10 mouse cellular contexts compared by ENCODE assay signal in the genomic region with DNA sequence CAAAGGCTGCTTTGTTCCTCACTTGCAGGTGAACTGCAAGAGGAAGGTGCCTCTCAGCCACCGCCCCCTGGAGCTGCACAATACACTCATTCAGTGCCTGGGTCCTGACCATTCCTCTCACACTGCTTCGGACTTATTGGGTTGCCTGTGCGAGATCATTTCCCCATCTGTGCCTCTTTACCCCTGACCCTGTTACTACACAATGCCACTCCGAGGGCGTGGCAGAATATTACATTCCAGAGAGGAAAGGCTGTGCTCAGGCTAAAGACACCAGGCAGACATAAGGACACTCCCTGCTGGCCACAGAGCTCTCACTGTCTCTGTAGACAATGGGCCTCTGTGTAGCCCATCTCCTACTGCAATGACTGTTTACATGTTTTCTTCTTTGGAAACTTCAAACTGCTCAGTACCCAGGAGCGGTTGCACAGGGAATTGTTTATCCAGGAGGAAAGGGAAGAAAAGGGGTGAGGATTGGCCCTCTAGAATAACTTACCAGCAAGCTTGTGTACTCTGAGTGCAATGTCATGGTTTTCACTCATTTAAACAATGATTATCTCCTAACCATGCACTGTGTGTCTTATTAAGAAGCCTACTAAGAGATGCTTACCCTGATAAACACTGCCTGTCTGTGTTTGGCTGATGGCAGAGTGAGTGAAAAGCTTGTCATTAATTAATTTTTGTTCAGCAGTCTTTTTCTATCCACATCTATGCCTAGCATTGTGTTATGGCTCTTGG.
DNase-seq lines count a peak whose midpoint lies in the region; ATAC-seq and TF ChIP-seq lines count a peak whose summit lies in the region.
"Had no signal": no experiment of that assay in that cellular context is flagged by ENCODE, and none has a peak within 500 bp of the region (broad histone marks: within the 10 kb centered on the region; RNA-seq: fewer than 3 reads in every experiment).

No protein-coding gene starts in this region.

- WGBS in hindbrain, embryonic 10.5 days = 31% methylated on average over 6 of the region's 6 CpGs
- WGBS in midbrain, embryonic 15.5 days = 47% methylated on average over 6 of the region's 6 CpGs

- H3K27me3 ChIP-seq in hindbrain, embryonic 10.5 days (ENCODE audit: insufficient read depth, poor library complexity, severe bottlenecking) = no peaks in the 10 kb centered on the region
- no peaks in the 10 kb centered on the region for H3K27me3 ChIP-seq in midbrain, embryonic 15.5 days (replicated peaks)

- intact Hi-C loops in left cerebral cortex, adult 2 months (cut with DNase I) = no loop called here

- H3K4me3 ChIP-seq in hindbrain, embryonic 10.5 days = no peak overlapping the region
- no peak overlapping the region for H3K4me3 ChIP-seq in midbrain, embryonic 15.5 days
- H3K4me3 ChIP-seq in left cerebral cortex, adult 2 months = no peak overlapping the region

- peak overlapping the region; percentile 19 for H3K27ac ChIP-seq in hindbrain, embryonic 10.5 days
- H3K27ac ChIP-seq in midbrain, embryonic 15.5 days = no peak overlapping the region
- no peak overlapping the region for H3K27ac ChIP-seq in left cerebral cortex, adult 2 months

- H3K4me2 ChIP-seq in midbrain, embryonic 15.5 days = no peak overlapping the region

- no peak for TF ChIP-seq CTCF in left cerebral cortex, adult 2 months (IDR thresholded peaks at IDR 0.05)

- peaks cover 10% of the 10 kb centered on the region for H3K4me1 ChIP-seq in hindbrain, embryonic 10.5 days (replicated peaks)
- no peaks in the 10 kb centered on the region for H3K4me1 ChIP-seq in midbrain, embryonic 15.5 days

- no peaks in the 10 kb centered on the region for H3K36me3 ChIP-seq in hindbrain, embryonic 10.5 days
- no peaks in the 10 kb centered on the region for H3K36me3 ChIP-seq in midbrain, embryonic 15.5 days (replicated peaks)

- no peak for DNase-seq in frontal cortex, postnatal 14 days (ENCODE audit: low spot score in 2 of 2)
- peak; percentile 84 for DNase-seq in Muller cell, postnatal 12 days (ENCODE audit: inconsistent ontology term)
- DNase-seq in hindbrain, embryonic 10.5 days (ENCODE audit: low spot score) = peak; percentile 46
- no peak for DNase-seq in cerebellum, postnatal 25 days
- DNase-seq in adrenal gland, adult 8-10 months = no peak
- no peak for DNase-seq in left cerebral cortex, adult 2 months (ENCODE audit: extremely low spot score in 1 of 2, low spot score in 2 of 2)
- DNase-seq: heart, adult 11 months had no signal

- ATAC-seq in frontal cortex, adult (ENCODE audit: low TSS enrichment) = peak; percentile 83
- ATAC-seq in midbrain, embryonic 15.5 days (replicated peaks) = peak; percentile 50; the same call in 1 of the 2 replicates
- ATAC-seq: CD4-positive, CD25-positive, alpha-beta regulatory T cell, adult 4 months had no signal

- no peak overlapping the region for H3K9ac ChIP-seq in midbrain, embryonic 15.5 days

- H3K9me3 ChIP-seq in hindbrain, embryonic 10.5 days = no peaks in the 10 kb centered on the region
- H3K9me3 ChIP-seq in midbrain, embryonic 15.5 days = no peaks in the 10 kb centered on the region

Comparison
In these comparisons a context has a peak if more than half of its experiments do, and no peak if none do; other contexts are left out.
1. DNase-seq: peak in Muller cell, postnatal 12 days (single experiment) and hindbrain, embryonic 10.5 days (single experiment); none in frontal cortex, postnatal 14 days (0 of 2), cerebellum, postnatal 25 days (0 of 2), adrenal gland, adult 8-10 months (single experiment) and left cerebral cortex, adult 2 months (0 of 2).